Mouse (Mus musculus) cerebellum, adult 8-10 months (tissue): ENCODE data around the gene Dusp8.
"Not testable (repeated sequence)": the region's sequence is repeated elsewhere in the genome, so short reads cannot be mapped to it uniquely, and the experiment has no call there.

Experiments
- DNase-seq: peaks from one replicate; pipeline ENCODE4 v3.0.0; 2022

Gene Dusp8

DNA sequence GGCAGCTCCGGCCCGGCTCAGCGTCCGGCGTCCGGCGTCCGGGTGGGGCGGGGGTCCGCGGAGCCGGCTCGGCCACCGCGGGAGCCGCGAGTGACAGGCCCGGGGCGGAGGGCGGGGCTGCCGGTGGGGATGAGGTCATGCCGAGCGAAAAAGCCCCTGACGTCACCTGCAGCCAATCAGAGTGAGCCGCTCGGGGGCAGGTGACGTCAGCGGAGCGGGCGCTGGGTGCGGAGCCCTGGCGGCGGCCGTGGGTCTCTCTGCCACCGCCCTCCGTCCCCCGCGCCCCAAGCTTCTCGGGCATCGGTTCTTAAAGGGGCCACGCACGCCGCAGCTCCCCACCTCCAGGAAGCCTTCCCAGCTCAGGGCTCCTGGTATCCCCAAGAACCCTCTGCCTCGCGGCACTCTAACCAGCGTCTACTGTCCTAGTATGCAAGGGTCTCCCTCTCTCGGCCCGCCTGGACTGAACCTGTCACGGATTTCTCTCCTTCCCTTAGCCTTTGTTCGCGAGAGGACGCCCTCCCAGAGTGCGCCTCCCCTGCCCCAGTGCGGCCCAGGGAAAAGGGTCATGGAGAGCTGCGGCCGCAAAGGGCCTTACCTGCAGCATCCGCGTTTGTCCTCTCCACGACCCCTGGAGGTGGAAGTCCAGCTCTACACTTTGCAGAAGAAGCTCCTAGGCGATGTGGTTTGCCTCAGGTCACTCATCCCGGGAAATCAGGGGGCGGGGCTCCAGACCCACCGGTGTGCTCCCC is at the start of gene Dusp8:
Gene Dusp8 (minus strand): TSS at position 661 of the 749 bp plus-strand sequence.
- peak; percentile 98 for DNase-seq

GRCm38 (mm10) chr7:142144507-142144906 is 48.9 kb upstream of the Dusp8 start, which contains the start of gene Gm45337:
TSS of gene Gm45337 (minus strand) at chr7:142144607.
- no peak for DNase-seq

DNA sequence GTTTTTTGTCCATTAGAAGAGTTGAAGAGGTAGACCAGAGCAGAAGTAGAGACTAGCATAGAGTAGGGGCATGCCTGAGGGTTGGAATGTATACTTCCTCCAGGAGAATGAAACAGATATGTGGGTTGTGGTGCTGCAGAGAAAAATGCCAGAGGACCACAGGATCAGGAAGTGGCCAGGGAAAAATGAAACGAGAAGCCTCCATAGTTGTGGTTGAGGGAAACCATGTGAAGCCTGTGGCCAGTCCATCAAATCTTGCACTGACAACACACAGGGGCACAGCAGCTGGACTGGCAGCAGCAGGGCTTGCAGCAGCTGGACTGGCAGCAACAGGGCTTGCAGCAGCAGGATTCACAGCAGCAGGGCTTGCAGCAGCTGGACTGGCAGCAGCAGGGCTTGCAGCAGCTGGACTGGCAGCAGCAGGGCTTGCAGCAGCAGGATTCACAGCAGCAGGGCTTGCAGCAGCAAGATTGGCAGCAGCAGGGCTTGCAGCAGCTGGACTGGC is 47.9 kb upstream of the Dusp8 start:
- DNase-seq: not testable (repeated sequence)

DNA sequence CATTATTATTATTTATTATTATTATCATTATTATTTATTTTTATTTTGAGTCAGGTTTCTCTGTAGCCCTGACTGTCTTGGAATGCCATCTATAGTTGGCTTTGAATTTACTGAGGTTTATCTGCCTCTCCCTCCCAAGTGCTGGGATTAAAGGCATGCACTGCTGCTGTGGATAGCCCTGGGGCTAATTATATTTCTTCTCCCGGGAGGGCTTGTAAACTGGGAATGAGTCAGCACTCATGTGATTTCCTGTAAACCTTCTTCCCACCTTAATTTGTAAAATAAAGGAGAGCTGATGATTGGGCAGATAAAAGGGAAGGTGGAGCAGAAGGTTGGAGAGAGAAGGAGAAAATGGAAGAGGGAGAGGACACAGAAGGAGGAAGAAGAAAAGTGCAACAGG is 45.1 kb upstream of the Dusp8 start:
- no peak for DNase-seq

GRCm38 (mm10) chr7:142135934-142136333 is 40.3 kb upstream of the Dusp8 start, which contains the start of gene Gm39115:
TSS of gene Gm39115 (minus strand) at chr7:142136034.
- DNase-seq: not testable (repeated sequence)

- DNase-seq: no peak
Observed at GRCm38 (mm10) chr7:142134206-142134995, 38.8 kb upstream of the Dusp8 start.

DNA sequence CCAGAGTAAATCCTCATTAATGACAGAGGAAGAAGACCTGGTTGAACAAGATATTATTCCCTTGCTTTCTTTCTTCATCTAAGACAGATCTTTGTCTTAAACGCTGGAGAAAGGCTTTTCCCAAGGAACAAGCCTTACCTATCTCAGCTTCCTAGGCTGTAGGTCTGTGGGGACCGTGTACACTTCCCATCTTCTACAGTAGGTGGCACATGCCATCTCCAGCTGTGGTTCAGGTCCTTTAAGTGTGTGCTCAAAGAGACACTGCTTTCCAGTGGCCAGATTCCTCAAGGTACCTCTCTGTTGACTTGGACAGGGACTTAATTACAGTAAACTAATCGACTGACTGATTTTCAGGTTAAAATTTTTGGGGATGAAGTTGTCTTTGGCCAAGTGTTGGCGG is 33.2 kb upstream of the Dusp8 start:
- DNase-seq: no peak

- DNase-seq: not testable (repeated sequence)
Observed at GRCm38 (mm10) chr7:142120629-142121028, 25.0 kb upstream of the Dusp8 start, which contains the start of gene Gm45618. TSS of gene Gm45618 (minus strand) at chr7:142120729.

GRCm38 (mm10) chr7:142119632-142120031 is 24.0 kb upstream of the Dusp8 start:
- peak; percentile 20 for DNase-seq

GRCm38 (mm10) chr7:142104747-142105146 is 9.1 kb upstream of the Dusp8 start:
- DNase-seq: no peak

- DNase-seq: peak; percentile 88
Observed at GRCm38 (mm10) chr7:142097776-142098175, 2.1 kb upstream of the Dusp8 start.

- no peak for DNase-seq
Observed at GRCm38 (mm10) chr7:142096701-142097100, 1.1 kb upstream of the Dusp8 start.

GRCm38 (mm10) chr7:142094301-142095143 is 1.1 kb downstream of the Dusp8 start:
- DNase-seq: peak; percentile 71

- peak; percentile 28 for DNase-seq
Observed at GRCm38 (mm10) chr7:142093696-142094240, 1.9 kb downstream of the Dusp8 start.

GRCm38 (mm10) chr7:142092991-142093390 is 2.7 kb downstream of the Dusp8 start:
- DNase-seq: no peak

- DNase-seq: no peak
Observed at GRCm38 (mm10) chr7:142091848-142092247, 3.8 kb downstream of the Dusp8 start.

DNA sequence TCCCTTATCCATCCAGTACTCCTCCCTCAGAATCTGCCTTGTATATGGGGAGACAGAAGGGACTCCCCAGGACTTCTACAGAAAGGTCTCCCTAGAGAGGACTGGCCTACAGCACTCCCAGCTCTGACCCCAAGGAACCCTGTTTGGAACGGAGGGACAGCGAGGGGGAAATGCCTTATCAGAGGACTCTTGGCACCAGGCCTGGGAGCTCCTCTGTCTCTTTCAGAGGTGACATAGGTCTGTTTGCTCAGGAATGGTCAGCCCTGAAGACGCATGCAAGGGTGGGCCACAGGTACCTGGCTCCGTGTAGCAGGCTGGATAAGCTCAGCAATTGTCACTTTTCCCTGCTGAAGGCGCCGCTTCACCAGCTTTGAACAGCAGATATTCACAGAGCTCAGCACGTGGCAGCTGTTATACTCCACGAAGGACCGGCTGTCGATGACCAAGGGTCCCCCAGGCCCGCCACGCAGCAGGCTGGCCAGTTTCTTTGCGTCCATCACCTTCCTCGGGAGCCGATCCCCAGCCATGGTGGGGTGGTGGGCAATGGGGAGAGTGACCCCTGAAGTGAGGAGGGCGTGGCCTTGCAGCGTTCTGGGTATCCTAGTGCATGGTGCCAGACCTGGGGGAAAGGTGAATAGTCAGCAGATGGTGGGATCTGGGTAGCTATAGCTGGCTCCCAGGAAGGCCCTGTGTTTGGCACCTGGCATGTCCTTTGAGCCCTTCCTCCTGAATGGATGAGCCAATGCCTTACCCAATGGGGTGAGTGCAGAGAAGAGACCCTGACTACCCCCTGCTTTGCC is 5.8 kb downstream of the Dusp8 start:
- no peak for DNase-seq

DNA sequence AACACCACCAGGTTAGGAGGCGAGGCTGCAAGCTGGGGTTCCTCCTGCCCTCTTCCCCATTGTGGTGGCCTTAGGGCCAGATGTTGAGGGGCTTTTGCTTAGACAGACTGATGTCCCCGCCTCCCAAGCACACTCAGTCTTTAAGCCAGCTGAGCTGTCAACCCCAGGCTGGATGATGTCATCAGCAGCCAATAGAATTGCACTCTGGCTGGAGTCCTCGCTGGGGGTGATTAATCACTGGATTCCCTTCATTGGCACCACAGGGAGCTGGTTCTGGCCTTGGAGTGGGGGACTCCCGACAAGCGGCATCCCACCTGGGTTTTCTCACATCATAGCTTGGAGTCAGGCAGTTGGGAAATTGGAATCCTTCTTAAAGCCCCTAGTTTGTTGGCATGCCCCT is 6.8 kb downstream of the Dusp8 start:
- no peak for DNase-seq

GRCm38 (mm10) chr7:142087069-142087652 is 8.5 kb downstream of the Dusp8 start:
- DNase-seq: no peak

- DNase-seq: no peak
Observed at GRCm38 (mm10) chr7:142086159-142086905, 9.3 kb downstream of the Dusp8 start.
